Mouse (Mus musculus) liver, embryonic 12.5 days (tissue): ENCODE data around the gene Gm13279. TPM values are rescaled to one million over a fixed set of nuclear protein-coding genes. Genes with fewer than 3 reads are reported as not detected.
"Not testable (repeated sequence)": the region's sequence is repeated elsewhere in the genome, so short reads cannot be mapped to it uniquely, and the experiment has no call there.

Experiments used
- ATAC-seq: fragments of 200-750 bp; cut with Nextera tagmentation; 2 replicates; pipeline ENCODE4 v1.8.0; 2017; ENCODE audit warnings: moderate number of reproducible peaks, mild to moderate bottlenecking, moderate library complexity
- H3K27ac ChIP-seq: fragments of 300-500 bp; sonication (generic); 2 replicates; pipeline ENCODE4 v1.5.1; 2016; ENCODE audit warnings: mild to moderate bottlenecking
- H3K27me3 ChIP-seq: fragments of 300-500 bp; sonication (generic); replicated peaks from 2 replicates; pipeline ENCODE4 v1.6.1; 2016; ENCODE audit warnings: mild to moderate bottlenecking, moderate library complexity
- H3K36me3 ChIP-seq: fragments of 300-500 bp; sonication (generic); 2 replicates; pipeline ENCODE4 v1.6.1; 2016; ENCODE audit warnings: mild to moderate bottlenecking, moderate library complexity
- H3K4me1 ChIP-seq: fragments of 300-500 bp; sonication (generic); 2 replicates; pipeline ENCODE4 v1.6.1; 2016
- H3K4me2 ChIP-seq: fragments of 300-500 bp; sonication (generic); 2 replicates; pipeline ENCODE4 v1.6.1; 2016; ENCODE audit warnings: mild to moderate bottlenecking, moderate library complexity
- H3K4me3 ChIP-seq: fragments of 300-500 bp; sonication (generic); 2 replicates; pipeline ENCODE4 v1.5.1; 2016; ENCODE audit warnings: mild to moderate bottlenecking, moderate library complexity
- H3K9ac ChIP-seq: fragments of 300-500 bp; sonication (generic); 2 replicates; pipeline ENCODE4 v1.6.1; 2016; ENCODE audit warnings: mild to moderate bottlenecking, moderate library complexity
- H3K9me3 ChIP-seq: fragments of 300-500 bp; sonication (generic); replicated peaks from 2 replicates; pipeline ENCODE4 v1.6.1; 2016; ENCODE audit warnings: mild to moderate bottlenecking, moderate library complexity
- WGBS: fragments of 180-500 bp; shearing (Covaris S2); methylation state at CpG from one replicate; pipeline ENCODE4 v1.1.7; 2016; ENCODE audit not compliant: insufficient replicate concordance; 5-methylcytosine and 5-hydroxymethylcytosine counted together
- polyA plus RNA-seq: library from polyadenylated mRNA; unstranded; fragments of >200 nt; fragmentation: Nextera tagmentation; extraction: Ambion mirVana; gene quantifications from 2 replicates; pipeline ENCODE4 v1.2.1, GENCODE M21; 2016

The Gm13279 gene
- not detected in 2 replicates for polyA plus RNA-seq

DNA sequence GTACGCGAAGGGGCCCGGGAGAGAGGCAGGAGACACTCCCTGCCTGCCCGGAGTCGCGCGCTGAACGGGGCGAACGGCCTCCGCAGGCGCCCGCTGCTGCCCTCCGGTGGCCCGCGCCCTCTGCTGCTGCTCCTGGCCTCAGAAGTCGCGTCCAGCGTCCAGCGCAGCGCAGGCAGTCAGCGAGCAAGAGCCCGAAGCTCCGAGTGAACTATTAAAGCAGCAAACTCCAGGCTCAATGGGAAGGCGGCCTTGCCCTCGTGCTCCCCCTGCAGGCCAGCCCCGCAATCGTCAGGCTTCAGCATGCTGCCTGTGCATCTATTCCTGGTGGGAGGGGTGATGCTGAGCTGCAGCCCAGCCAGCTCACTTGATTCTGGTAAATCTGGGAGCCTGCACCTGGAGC is at the start of gene Gm13279:
Gm13279 (plus strand) TSS at position 301 of the 400 bp plus-strand sequence.
- not testable (repeated sequence) for H3K4me1 ChIP-seq, H3K4me3 ChIP-seq, H3K27ac ChIP-seq, H3K4me2 ChIP-seq, H3K9me3 ChIP-seq, H3K36me3 ChIP-seq, H3K27me3 ChIP-seq, ATAC-seq, H3K9ac ChIP-seq
- no CpG with 5 or more reads among the region's 28 CpGs for WGBS

DNA sequence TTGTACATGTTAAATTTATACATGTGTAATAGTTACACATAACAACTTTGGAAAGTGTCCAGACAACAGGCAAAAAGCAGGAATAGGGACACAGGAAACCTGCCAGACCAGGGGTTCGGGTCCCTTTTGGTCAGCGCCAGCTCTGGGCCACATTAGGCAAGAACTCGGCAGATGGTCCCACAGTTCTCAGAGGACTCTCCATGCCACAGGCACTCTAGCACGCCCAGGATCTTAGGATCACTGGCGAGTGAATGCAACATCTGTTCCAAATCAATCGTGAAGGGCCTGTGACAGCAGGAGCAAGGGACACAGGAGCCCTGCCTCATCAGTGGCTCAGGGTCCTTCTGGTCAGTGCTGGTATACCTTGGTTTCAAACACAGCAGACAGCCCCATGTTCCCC is 47.3 kb upstream of the Gm13279 start:
- Histone ChIP-seq H3K27me3 (no peaks in the 10 kb centered on the region), H3K4me3 (no peak overlapping the region), H3K4me2 (no peak overlapping the region), H3K9me3 (no peaks in the 10 kb centered on the region), H3K9ac (no peak overlapping the region), H3K27ac (no peak overlapping the region), H3K4me1 (no peaks in the 10 kb centered on the region), H3K36me3 (no peaks in the 10 kb centered on the region)
- 57% methylated on average over 6 of the region's 6 CpGs for WGBS
- no peak for ATAC-seq

DNA sequence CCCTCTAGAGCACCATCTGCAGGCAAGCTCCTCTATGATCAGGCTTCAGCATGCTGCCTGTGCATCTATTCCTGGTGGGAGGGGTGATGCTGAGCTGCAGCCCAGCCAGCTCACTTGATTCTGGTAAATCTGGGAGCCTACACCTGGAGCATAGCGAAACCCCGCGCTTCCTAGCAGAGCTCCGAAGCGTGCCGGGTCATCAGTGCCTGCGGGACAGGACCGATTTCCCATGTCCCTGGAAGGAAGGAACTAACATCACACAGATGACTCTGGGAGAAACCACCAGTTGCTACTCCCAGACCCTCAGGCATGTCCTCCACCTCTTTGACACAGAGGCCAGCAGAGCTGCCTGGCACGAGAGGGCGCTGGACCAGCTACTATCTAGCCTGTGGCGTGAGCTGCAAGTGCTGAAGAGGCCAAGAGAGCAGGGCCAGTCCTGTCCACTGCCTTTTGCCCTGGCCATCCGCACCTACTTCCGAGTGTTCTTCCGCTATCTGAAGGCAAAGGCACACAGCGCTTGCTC is 42.3 kb upstream of the Gm13279 start, which contains the start of gene Gm13271:
Gm13271 (plus strand) TSS at position 51 of the 523 bp plus-strand sequence.
- not testable (repeated sequence) for H3K36me3 ChIP-seq, H3K27me3 ChIP-seq, H3K4me3 ChIP-seq, H3K9me3 ChIP-seq, ATAC-seq, H3K9ac ChIP-seq, H3K4me2 ChIP-seq, H3K27ac ChIP-seq, H3K4me1 ChIP-seq
- WGBS = 66% methylated on average over 15 of the region's 15 CpGs

GRCm38 (mm10) chr4:88756581-88757513 is 40.4 kb upstream of the Gm13279 start:
- H3K9me3 ChIP-seq, ATAC-seq: not testable (repeated sequence)
- WGBS = 11% methylated on average over 29 of the region's 31 CpGs

GRCm38 (mm10) chr4:88757628-88758031 is 39.6 kb upstream of the Gm13279 start:
- H3K9ac ChIP-seq = peak overlapping the region; percentile 70
- peak; percentile 100 for ATAC-seq
- peak overlapping the region; percentile 85 for H3K27ac ChIP-seq
- 3% methylated on average over 21 of the region's 21 CpGs for WGBS
- peak overlapping the region; percentile 69 for H3K4me3 ChIP-seq
- H3K36me3 ChIP-seq, H3K9me3 ChIP-seq, H3K27me3 ChIP-seq: not testable (repeated sequence)
- H3K4me2 ChIP-seq = peak overlapping the region; percentile 85
- peaks cover 12% of the 10 kb centered on the region for H3K4me1 ChIP-seq

More at GRCm38 (mm10) chr4:88756581-88757513, 40.4 kb upstream of the Gm13279 start:
- H3K4me1 ChIP-seq, H3K36me3 ChIP-seq, H3K27me3 ChIP-seq: not testable (repeated sequence)
- Histone ChIP-seq H3K4me3 (peak overlapping the region; percentile 69), H3K4me2 (peak overlapping the region; percentile 85), H3K27ac (peak overlapping the region; percentile 85), H3K9ac (peak overlapping the region; percentile 70)

DNA sequence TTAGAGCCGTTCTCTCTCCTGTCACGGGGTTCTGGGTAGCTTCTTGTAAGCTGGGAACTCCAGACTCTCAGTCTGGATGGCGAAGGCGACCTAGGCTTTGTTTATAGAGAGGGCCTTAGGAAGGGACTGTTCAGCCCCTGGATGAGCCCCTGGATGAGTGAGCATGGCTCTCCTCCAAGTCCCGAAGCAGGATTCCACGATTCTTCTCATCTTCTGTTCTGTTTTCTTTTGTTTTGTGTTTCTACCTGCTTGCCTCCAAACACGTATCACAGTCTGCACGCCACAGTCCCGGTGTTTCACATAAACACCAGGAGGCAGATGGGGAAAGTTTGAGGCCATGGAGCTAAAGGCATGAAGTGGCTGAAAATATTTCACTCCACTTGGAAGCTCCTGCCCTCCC is 38.4 kb upstream of the Gm13279 start:
- 79% methylated on average over 9 of the region's 9 CpGs for WGBS
- not testable (repeated sequence) for H3K9ac ChIP-seq, H3K27ac ChIP-seq, H3K36me3 ChIP-seq, H3K9me3 ChIP-seq, ATAC-seq, H3K4me3 ChIP-seq, H3K4me2 ChIP-seq, H3K27me3 ChIP-seq
- H3K4me1 ChIP-seq = peaks cover 13% of the 10 kb centered on the region

DNA sequence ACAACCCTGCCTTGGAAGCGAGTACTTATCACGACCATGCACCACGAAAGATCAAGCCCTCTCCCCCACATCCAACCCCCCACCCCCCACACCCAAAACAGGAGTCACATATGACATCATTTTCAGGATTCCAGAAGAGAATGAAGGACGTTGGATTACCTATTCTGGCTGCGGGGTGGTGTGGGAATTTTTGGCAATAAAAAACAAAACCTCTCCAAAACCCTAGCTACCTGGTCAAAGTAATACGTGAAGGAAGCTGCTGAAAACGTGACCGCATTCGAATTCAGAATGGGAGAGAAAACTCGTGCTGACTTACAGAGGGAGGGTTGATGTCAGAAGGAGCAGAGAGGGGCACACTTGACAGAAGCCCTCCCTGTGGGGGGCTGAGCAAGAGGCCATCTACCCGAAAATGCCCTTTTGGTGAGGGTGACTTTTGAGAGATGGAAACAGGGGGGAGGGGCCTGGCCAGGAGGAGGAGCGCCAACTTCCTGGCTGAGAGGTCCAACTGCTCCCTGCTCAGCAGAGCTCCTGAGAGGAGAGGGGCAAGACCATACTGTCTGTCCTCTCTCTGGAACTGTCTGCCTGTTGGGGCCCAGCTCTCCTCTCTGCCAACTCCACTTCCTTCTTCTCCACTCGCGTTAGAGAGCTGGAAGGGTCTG is 37.5 kb upstream of the Gm13279 start, which contains the start of gene Gm13283:
Gm13283 (plus strand) TSS at position 510 of the 659 bp plus-strand sequence.
- H3K27ac ChIP-seq = 0 out of 2 replicates have a peak within 1 kb of the TSS, but pooled peaks have one; percentile 58
- 15% methylated on average over 9 of the region's 14 CpGs for WGBS
- not testable (repeated sequence) for ATAC-seq

DNA sequence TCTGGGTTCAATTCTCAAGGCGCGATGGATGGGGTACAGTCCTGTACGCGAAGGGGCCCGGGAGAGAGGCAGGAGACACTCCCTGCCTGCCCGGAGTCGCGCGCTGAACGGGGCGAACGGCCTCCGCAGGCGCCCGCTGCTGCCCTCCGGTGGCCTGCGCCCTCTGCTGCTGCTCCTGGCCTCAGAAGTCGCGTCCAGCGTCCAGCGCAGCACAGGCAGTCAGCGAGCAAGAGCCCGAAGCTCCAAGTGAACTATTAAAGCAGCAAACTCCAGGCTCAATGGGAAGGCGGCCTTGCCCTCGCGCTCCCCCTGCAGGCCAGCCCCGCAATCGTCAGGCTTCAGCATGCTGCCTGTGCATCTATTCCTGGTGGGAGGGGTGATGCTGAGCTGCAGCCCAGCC is 36.8 kb upstream of the Gm13279 start:
- not testable (repeated sequence) for ATAC-seq, H3K9me3 ChIP-seq, H3K36me3 ChIP-seq, H3K27me3 ChIP-seq, H3K9ac ChIP-seq
- H3K27ac ChIP-seq = 0 out of 2 replicates have a peak overlapping the region, but pooled peaks have one; percentile 58
- peak overlapping the region; percentile 64 for H3K4me2 ChIP-seq
- peaks cover 13% of the 10 kb centered on the region for H3K4me1 ChIP-seq
- peak overlapping the region; percentile 44 for H3K4me3 ChIP-seq
- whole genome bisulfite sequencing = under 1% methylated on average over 27 of the region's 28 CpGs

More for the DNA sequence above, 37.5 kb upstream of the Gm13279 start, which contains the start of gene Gm13283:
- Histone ChIP-seq H3K4me1 (peaks cover 13% of the 10 kb centered on the region), H3K4me3 (peak within 1 kb of the TSS; percentile 44), H3K4me2 (peak within 1 kb of the TSS; percentile 64)
- not testable (repeated sequence) for H3K9me3 ChIP-seq, H3K9ac ChIP-seq, H3K27me3 ChIP-seq, H3K36me3 ChIP-seq

DNA sequence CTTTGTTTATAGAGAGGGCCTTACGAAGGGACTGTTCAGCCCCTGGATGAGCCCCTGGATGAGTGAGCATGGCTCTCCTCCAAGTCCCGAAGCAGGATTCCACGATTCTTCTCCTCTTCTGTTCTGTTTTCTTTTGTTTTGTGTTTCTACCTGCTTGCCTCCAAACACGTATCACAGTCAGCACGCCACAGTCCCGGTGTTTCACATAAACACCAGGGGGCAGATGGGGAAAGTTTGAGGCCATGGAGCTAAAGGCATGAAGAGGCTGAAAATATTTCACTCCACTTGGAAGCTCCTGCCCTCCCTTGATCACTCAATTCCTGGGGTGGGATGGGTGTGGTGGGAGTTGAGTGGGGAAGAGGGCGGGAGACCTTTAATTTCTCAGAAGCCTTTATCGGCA is 35.4 kb upstream of the Gm13279 start:
- H3K27ac ChIP-seq, H3K4me1 ChIP-seq, H3K9me3 ChIP-seq, H3K4me3 ChIP-seq, H3K4me2 ChIP-seq, H3K27me3 ChIP-seq, ATAC-seq, H3K9ac ChIP-seq, H3K36me3 ChIP-seq: not testable (repeated sequence)
- 62% methylated on average over 6 of the region's 8 CpGs for WGBS

- not testable (repeated sequence) for H3K36me3 ChIP-seq, H3K9ac ChIP-seq, H3K27me3 ChIP-seq, H3K27ac ChIP-seq, H3K4me1 ChIP-seq, H3K4me3 ChIP-seq, ATAC-seq, H3K9me3 ChIP-seq
- H3K4me2 ChIP-seq = peak overlapping the region; percentile 57
- 30% methylated on average over 9 of the region's 9 CpGs for WGBS
These were observed 34.9 kb upstream of the Gm13279 start for GRCm38 (mm10) chr4:88762341-88762740.

DNA sequence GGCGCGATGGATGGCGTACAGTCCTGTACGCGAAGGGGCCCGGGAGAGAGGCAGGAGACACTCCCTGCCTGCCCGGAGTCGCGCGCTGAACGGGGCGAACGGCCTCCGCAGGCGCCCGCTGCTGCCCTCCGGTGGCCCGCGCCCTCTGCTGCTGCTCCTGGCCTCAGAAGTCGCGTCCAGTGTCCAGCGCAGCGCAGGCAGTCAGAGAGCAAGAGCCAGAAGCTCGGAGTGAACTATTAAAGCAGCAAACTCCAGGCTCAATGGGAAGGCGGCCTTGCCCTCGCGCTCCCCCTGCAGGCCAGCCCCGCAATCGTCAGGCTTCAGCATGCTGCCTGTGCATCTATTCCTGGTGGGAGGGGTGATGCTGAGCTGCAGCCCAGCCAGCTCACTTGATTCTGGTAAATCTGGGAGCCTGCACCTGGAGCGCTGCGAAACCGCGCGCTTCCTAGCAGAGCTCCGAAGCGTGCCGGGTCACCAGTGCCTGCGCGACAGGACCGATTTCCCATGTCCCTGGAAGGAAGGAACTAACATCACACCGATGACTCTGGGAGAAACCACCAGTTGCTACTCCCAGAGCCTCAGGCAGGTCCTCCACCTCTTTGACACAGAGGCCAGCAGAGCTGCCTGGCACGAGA is 33.7 kb upstream of the Gm13279 start:
- Histone ChIP-seq H3K4me2 (peak overlapping the region; percentile 67), H3K4me3 (peak overlapping the region; percentile 44)
- H3K27me3 ChIP-seq, H3K36me3 ChIP-seq, H3K9me3 ChIP-seq, H3K27ac ChIP-seq, H3K9ac ChIP-seq, ATAC-seq, H3K4me1 ChIP-seq: not testable (repeated sequence)
- 5% methylated on average over 29 of the region's 42 CpGs for WGBS
